Mouse (Mus musculus) liver, embryonic 11.5 days (tissue): ENCODE measurements around the gene Fhdc1. TPM values are rescaled to one million over a fixed set of nuclear protein-coding genes. Genes with fewer than 3 reads are reported as not detected.
A peak's percentile ranks its signal among the peaks of the same experiment; 100 is the strongest.

Experiments used
- ATAC-seq: fragments of 200-750 bp; cut with Nextera tagmentation; replicated peaks from 2 replicates; pipeline ENCODE4 v1.8.0; 2017; ENCODE audit warnings: moderate number of reproducible peaks, mild to moderate bottlenecking, moderate TSS enrichment, moderate library complexity; ENCODE audit not compliant: low FRiP score
- DNase-seq: peaks from one replicate; pipeline ENCODE4 v3.0.0-alpha.2; 2017; ENCODE audit warnings: low spot score
- H3K27ac ChIP-seq: fragments of 300-500 bp; sonication (generic); 2 replicates; pipeline ENCODE4 v1.5.1; 2014; ENCODE audit warnings: mild to moderate bottlenecking, low read depth, low read length, control low read depth
- H3K27me3 ChIP-seq: fragments of 300-500 bp; sonication (generic); replicated peaks from 2 replicates; pipeline ENCODE4 v1.6.1; 2014; ENCODE audit warnings: low read length, mixed read lengths; ENCODE audit not compliant: control insufficient read depth, insufficient read depth
- H3K36me3 ChIP-seq: fragments of 300-500 bp; sonication (generic); 2 replicates; pipeline ENCODE4 v1.6.1; 2014; ENCODE audit warnings: mild to moderate bottlenecking, low read length, moderate library complexity, mixed read lengths; ENCODE audit not compliant: control insufficient read depth, insufficient read depth
- H3K4me1 ChIP-seq: fragments of 300-500 bp; sonication (generic); replicated peaks from 2 replicates; pipeline ENCODE4 v1.6.1; 2014; ENCODE audit warnings: low read length, mixed read lengths; ENCODE audit not compliant: control insufficient read depth, insufficient read depth
- H3K4me2 ChIP-seq: fragments of 300-500 bp; sonication (generic); 2 replicates; pipeline ENCODE4 v1.6.1; 2014; ENCODE audit warnings: mild to moderate bottlenecking, control low read depth, moderate library complexity
- H3K4me3 ChIP-seq: fragments of 300-500 bp; sonication (generic); 2 replicates; pipeline ENCODE4 v1.5.1; 2014; ENCODE audit warnings: low read depth, low read length, control low read depth
- H3K9ac ChIP-seq: fragments of 300-500 bp; sonication (generic); 2 replicates; pipeline ENCODE4 v1.6.1; 2014; ENCODE audit warnings: low read depth, low read length, control low read depth
- H3K9me3 ChIP-seq: fragments of 300-500 bp; sonication (generic); 2 replicates; pipeline ENCODE4 v1.6.1; 2016; ENCODE audit warnings: low read length, inconsistent platforms, mixed read lengths; ENCODE audit not compliant: control insufficient read depth
- WGBS: fragments of 180-500 bp; shearing (Covaris S2); extraction: QIAGEN DNeasy Blood & Tissue Kit; methylation state at CpG from one replicate; pipeline ENCODE4 v1.1.7; 2014; 5-methylcytosine and 5-hydroxymethylcytosine counted together
- polyA plus RNA-seq: library from polyadenylated mRNA; unstranded; fragments of >200 nt; fragmentation: Nextera tagmentation; extraction: Ambion mirVana; gene quantifications from 2 replicates; pipeline ENCODE4 v1.2.1, GENCODE M21; 2014

Fhdc1 gene
- polyA plus RNA-seq, 1 experiment from 2014 or later = 7.6 TPM

DNA sequence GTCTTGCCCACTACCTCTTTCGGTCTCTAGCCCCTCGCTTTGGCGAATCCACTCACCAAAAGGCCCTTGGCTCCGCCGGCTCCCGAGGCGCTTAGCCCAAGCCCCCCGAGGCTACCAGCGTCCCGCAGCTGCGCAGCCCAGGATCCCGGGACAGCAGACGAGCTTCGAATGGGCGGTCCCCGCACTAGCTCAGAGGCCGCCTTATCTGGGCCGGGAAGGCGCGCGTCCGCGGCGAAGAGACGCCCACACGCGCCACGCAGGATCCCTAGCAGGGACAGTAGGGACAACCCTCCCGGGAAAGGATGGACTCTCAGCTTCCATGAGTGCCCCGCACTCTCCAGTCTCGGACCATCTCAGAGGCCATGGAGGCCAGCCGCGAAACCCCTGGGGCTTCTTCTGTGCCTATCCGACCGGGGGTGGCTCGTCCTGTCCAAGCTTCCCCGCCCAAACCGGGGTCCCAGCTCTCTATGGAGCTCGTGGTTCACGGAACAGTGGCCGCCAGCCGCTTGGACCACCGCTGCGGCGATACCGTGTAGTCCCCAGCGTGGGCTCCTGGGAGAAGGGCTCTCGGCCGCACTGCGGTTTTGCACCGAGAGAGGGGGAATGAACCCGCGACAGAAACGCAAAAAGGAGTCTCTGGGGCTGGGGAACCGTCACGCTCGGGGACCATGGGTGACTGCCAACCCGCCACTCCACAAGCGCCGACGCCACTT lies 780 bp downstream of the Fhdc1 start:
- peaks cover 48% of the 10 kb centered on the region for H3K27me3 ChIP-seq
- H3K9ac ChIP-seq = peak overlapping the region; percentile 82
- DNase-seq = peak; percentile 66
- under 1% methylated on average over 61 of the region's 61 CpGs for WGBS
- H3K4me1 ChIP-seq = peaks cover 38% of the 10 kb centered on the region
- no peaks in the 10 kb centered on the region for H3K9me3 ChIP-seq
- peak overlapping the region; percentile 100 for H3K4me2 ChIP-seq
- H3K27ac ChIP-seq = 0 out of 2 replicates have a peak overlapping the region, but pooled peaks have one; percentile 30
- H3K36me3 ChIP-seq = no peaks in the 10 kb centered on the region
- H3K4me3 ChIP-seq = peak overlapping the region; percentile 77
- ATAC-seq = peak; percentile 77

DNA sequence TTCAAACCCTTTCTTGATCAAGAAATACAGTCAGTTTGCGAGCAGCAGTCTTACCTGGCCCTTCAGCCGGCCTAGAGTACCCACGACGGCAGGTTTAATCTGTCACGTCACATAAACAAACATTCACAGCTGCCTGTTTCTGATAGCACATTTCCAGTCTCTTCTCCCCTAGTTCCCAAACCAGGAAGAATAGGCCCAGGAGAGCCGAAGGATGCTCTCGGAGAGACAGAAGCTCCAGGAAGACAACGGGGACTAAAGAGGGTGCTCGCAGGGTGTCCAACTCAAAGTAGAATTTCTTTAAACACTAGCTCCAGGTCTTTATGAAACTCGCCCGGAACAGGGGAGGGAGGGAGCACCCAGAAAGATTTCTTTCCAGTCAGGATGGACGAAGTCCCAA lies 1.3 kb downstream of the Fhdc1 start:
- Histone ChIP-seq H3K27ac (peak overlapping the region; percentile 1; the same call in 1 of the 2 replicates), H3K4me2 (peak overlapping the region; percentile 100), H3K36me3 (no peaks in the 10 kb centered on the region), H3K9ac (peak overlapping the region; percentile 82), H3K27me3 (peaks cover 53% of the 10 kb centered on the region), H3K4me1 (peaks cover 42% of the 10 kb centered on the region), H3K9me3 (no peaks in the 10 kb centered on the region), H3K4me3 (peak overlapping the region; percentile 77)
- DNase-seq (no peak), ATAC-seq (no peak; the same call in 1 of the 2 replicates)
- 6% methylated on average over 12 of the region's 12 CpGs for WGBS

GRCm38 (mm10) chr3:84478195-84478594 lies 2.0 kb downstream of the Fhdc1 start:
- H3K27me3 ChIP-seq = peaks cover 55% of the 10 kb centered on the region
- no peaks in the 10 kb centered on the region for H3K36me3 ChIP-seq
- ATAC-seq (peak; percentile 50), DNase-seq (no peak)
- peak overlapping the region; percentile 100 for H3K4me2 ChIP-seq
- peaks cover 47% of the 10 kb centered on the region for H3K4me1 ChIP-seq
- peak overlapping the region; percentile 82 for H3K9ac ChIP-seq
- H3K27ac ChIP-seq = peak overlapping the region; percentile 41; the same call in 1 of the 2 replicates
- peak overlapping the region; percentile 77 for H3K4me3 ChIP-seq
- 9% methylated on average over 7 of the region's 7 CpGs for WGBS
- H3K9me3 ChIP-seq = no peaks in the 10 kb centered on the region

DNA sequence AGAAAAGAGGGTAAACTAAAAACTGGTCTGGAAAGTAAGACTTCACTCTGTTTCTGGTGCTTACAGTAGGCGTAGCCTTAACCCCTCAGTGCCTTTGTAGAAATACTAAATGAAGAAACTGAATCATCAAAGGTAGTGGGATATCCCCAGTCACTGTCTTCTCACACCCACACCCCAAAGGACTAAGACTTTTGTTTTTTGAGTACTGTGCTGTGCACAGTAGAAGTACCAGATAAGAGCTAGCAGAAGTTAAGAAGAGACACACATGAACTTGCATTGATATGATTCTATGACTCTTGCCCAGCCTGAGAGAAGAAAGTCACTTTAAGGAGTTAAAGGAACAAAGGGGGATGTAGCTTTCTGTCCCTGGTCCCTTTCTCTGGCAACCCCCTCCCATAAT lies 2.7 kb downstream of the Fhdc1 start:
- Histone ChIP-seq H3K36me3 (no peaks in the 10 kb centered on the region), H3K9ac (peak overlapping the region; percentile 82), H3K4me2 (peak overlapping the region; percentile 100), H3K9me3 (no peaks in the 10 kb centered on the region), H3K4me1 (peaks cover 52% of the 10 kb centered on the region), H3K27me3 (peaks cover 55% of the 10 kb centered on the region), H3K4me3 (peak overlapping the region; percentile 77), H3K27ac (peak overlapping the region; percentile 41)
- ATAC-seq (peak; percentile 48), DNase-seq (no peak)
- WGBS = 59% methylated on average over 1 of the region's 1 CpGs

DNA sequence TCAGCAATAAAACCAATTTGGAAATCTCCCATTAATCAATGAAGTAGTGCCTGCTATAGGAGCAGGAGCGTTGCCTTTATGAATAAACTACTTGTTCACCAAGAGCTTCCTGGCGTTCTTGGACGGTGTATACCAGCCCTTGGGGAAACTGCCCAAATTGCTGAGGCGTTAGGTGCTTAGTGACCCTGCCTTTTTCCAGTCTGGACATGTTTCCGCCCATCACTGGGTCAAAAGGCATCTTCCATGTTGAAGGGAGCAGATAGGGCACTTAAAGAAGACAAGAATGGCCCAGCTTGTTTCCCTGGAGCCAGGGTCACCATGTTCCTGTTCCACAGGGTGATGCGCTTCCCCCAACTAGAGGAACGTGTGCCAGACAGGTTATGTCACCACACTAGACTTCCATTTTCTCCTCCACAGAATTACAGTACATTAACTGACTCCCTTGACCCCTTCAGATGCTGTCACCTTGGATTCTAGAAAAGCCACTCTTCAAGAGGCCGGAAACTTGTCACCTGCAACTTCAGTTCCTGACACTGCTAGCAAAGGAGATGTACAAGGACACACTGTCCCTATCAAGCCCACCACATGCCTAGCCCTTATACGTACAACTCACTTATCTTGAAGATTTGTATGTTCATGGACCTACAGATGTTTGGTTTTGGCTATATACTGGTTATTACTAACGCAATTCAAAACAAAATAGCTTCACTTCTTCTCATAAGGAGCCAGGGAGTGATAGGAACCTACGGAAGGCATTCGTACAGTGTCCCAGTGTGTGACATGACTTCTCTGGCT lies 5.1 kb downstream of the Fhdc1 start:
- Histone ChIP-seq H3K4me2 (no peak overlapping the region), H3K4me3 (no peak overlapping the region), H3K27me3 (peaks cover 44% of the 10 kb centered on the region), H3K36me3 (no peaks in the 10 kb centered on the region), H3K4me1 (peaks cover 66% of the 10 kb centered on the region), H3K9me3 (no peaks in the 10 kb centered on the region), H3K27ac (no peak overlapping the region), H3K9ac (no peak overlapping the region)
- WGBS = 82% methylated on average over 12 of the region's 12 CpGs
- ATAC-seq = no peak
- no peak for DNase-seq

- ATAC-seq (no peak), DNase-seq (no peak)
- H3K27ac ChIP-seq = no peak overlapping the region; the same call in 1 of the 2 replicates
- H3K4me3 ChIP-seq = no peak overlapping the region
- no peak overlapping the region for H3K9ac ChIP-seq
- WGBS = 82% methylated on average over 6 of the region's 6 CpGs
- no peak overlapping the region for H3K4me2 ChIP-seq
- H3K27me3 ChIP-seq = peaks cover 36% of the 10 kb centered on the region
- no peaks in the 10 kb centered on the region for H3K36me3 ChIP-seq
- no peaks in the 10 kb centered on the region for H3K9me3 ChIP-seq
- peaks cover 67% of the 10 kb centered on the region for H3K4me1 ChIP-seq
These were observed 5.8 kb downstream of the Fhdc1 start for GRCm38 (mm10) chr3:84474398-84474797.

DNA sequence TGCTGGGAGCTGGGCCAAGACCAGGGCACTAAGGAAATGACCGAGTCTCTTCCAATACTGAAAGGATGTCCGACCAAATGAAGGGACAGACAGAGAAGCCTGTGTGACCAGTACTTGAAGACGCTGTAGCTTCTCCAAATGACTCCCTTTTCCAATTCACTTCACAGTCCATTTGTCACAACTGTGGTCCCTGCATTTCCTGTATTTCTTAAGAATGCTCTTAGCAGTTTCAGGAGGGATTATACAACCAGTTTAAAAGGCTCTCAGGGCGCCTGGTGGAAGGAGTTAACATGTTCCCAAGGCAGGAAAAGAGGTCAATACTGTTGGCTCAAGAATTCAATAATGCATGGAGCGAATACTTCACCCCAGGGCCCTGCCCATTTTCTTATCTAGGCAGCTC lies 7.3 kb downstream of the Fhdc1 start:
- Histone ChIP-seq H3K4me1 (peaks cover 64% of the 10 kb centered on the region), H3K9ac (peak overlapping the region; percentile 39; the same call in 1 of the 2 replicates), H3K36me3 (no peaks in the 10 kb centered on the region), H3K4me3 (no peak overlapping the region), H3K27ac (peak overlapping the region; percentile 85), H3K9me3 (no peaks in the 10 kb centered on the region), H3K27me3 (peaks cover 21% of the 10 kb centered on the region), H3K4me2 (peak overlapping the region; percentile 11)
- 60% methylated on average over 5 of the region's 5 CpGs for WGBS
- DNase-seq (no peak), ATAC-seq (no peak)

DNA sequence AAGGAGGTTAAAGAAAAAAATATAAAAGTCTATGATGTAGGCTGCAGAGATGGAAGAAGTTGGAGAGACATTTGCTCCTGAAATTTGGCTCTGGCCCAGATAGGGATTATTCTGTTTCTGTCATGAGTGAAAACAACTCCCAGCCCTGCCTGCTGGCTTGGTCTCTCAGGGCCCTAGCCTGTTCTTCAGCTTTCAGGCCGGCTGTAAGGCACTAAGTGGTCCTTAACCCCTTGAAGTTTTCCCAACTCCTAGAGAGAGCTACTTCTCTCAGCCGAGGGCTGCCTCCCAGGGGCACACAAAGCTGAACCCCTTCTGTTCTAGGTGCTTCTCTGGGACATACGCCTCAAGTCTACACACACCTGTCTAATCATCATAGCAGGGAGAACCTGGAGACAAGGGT lies 7.7 kb downstream of the Fhdc1 start:
- Histone ChIP-seq H3K27me3 (peaks cover 21% of the 10 kb centered on the region), H3K4me2 (peak overlapping the region; percentile 11), H3K27ac (peak overlapping the region; percentile 85), H3K36me3 (no peaks in the 10 kb centered on the region), H3K9ac (peak overlapping the region; percentile 39; the same call in 1 of the 2 replicates), H3K4me1 (peaks cover 66% of the 10 kb centered on the region), H3K9me3 (no peaks in the 10 kb centered on the region), H3K4me3 (no peak overlapping the region)
- 56% methylated on average over 3 of the region's 3 CpGs for WGBS
- no peak for ATAC-seq
- DNase-seq = no peak
